Mouse (Mus musculus): ENCODE measurements around the gene Gimap8. TPM values are rescaled to one million over a fixed set of nuclear protein-coding genes. Genes with fewer than 3 reads are reported as not detected.

Gimap8 gene
- polyA plus RNA-seq, 1 experiment from 2014 or later = 0.93 TPM

GRCm38 (mm10) chr6:48623460-48623859 lies 23.6 kb upstream of the Gimap8 start:
- no peaks in the 10 kb centered on the region for H3K4me1 ChIP-seq

GRCm38 (mm10) chr6:48626464-48626863 lies 20.6 kb upstream of the Gimap8 start, which contains the start of gene AI854703:
Gene AI854703, plus strand, starts transcription at chr6:48626764.
- peak within 1 kb of the TSS; percentile 44; the same call in 1 of the 2 replicates for H3K9ac ChIP-seq
- no peak for ATAC-seq
- 45% methylated on average over 8 of the region's 8 CpGs for WGBS (ENCODE audit: insufficient replicate concordance)
- H3K4me2 ChIP-seq = peak within 1 kb of the TSS; percentile 64
- no peak within 1 kb of the TSS for H3K27ac ChIP-seq
- H3K4me1 ChIP-seq = peaks cover 9% of the 10 kb centered on the region
- peak within 1 kb of the TSS; percentile 39 for H3K4me3 ChIP-seq
- no peaks in the 10 kb centered on the region for H3K36me3 ChIP-seq
- no peaks in the 10 kb centered on the region for H3K9me3 ChIP-seq (replicated peaks)
- H3K27me3 ChIP-seq (replicated peaks) = peaks cover 61% of the 10 kb centered on the region

More at GRCm38 (mm10) chr6:48623460-48623859, 23.6 kb upstream of the Gimap8 start:
- Histone ChIP-seq H3K9ac (no peak overlapping the region), H3K4me3 (no peak overlapping the region), H3K4me2 (no peak overlapping the region), H3K27ac (no peak overlapping the region), H3K36me3 (peaks cover 22% of the 10 kb centered on the region), H3K27me3 (replicated peaks) (peaks cover 33% of the 10 kb centered on the region), H3K9me3 (replicated peaks) (no peaks in the 10 kb centered on the region)
- ATAC-seq = no peak
- 42% methylated on average over 1 of the region's 1 CpGs for WGBS (ENCODE audit: insufficient replicate concordance)

- Histone ChIP-seq H3K4me2 (peak overlapping the region; percentile 64), H3K27ac (no peak overlapping the region), H3K27me3 (replicated peaks) (peaks cover 67% of the 10 kb centered on the region), H3K9me3 (replicated peaks) (no peaks in the 10 kb centered on the region), H3K4me1 (peaks cover 9% of the 10 kb centered on the region), H3K36me3 (no peaks in the 10 kb centered on the region), H3K4me3 (peak overlapping the region; percentile 39), H3K9ac (peak overlapping the region; percentile 44; the same call in 1 of the 2 replicates)
- 2% methylated on average over 32 of the region's 32 CpGs for WGBS (ENCODE audit: insufficient replicate concordance)
- ATAC-seq = no peak
Measured at GRCm38 (mm10) chr6:48626984-48627383, 20.1 kb upstream of the Gimap8 start.

- Histone ChIP-seq H3K4me1 (peaks cover 9% of the 10 kb centered on the region), H3K27ac (no peak overlapping the region), H3K9ac (0 out of 2 replicates have a peak overlapping the region, but pooled peaks have one; percentile 44), H3K36me3 (no peaks in the 10 kb centered on the region), H3K27me3 (replicated peaks) (peaks cover 67% of the 10 kb centered on the region), H3K4me3 (peak overlapping the region; percentile 39), H3K9me3 (replicated peaks) (no peaks in the 10 kb centered on the region), H3K4me2 (peak overlapping the region; percentile 64)
- WGBS (ENCODE audit: insufficient replicate concordance) = 9% methylated on average over 7 of the region's 7 CpGs
- no peak for ATAC-seq
Measured at GRCm38 (mm10) chr6:48627511-48627924, 19.5 kb upstream of the Gimap8 start.

GRCm38 (mm10) chr6:48628377-48628776 lies 18.7 kb upstream of the Gimap8 start:
- peaks cover 67% of the 10 kb centered on the region for H3K27me3 ChIP-seq (replicated peaks)
- no peak overlapping the region for H3K9ac ChIP-seq
- no peaks in the 10 kb centered on the region for H3K9me3 ChIP-seq (replicated peaks)
- H3K27ac ChIP-seq = no peak overlapping the region
- H3K4me1 ChIP-seq = peaks cover 9% of the 10 kb centered on the region
- H3K36me3 ChIP-seq = no peaks in the 10 kb centered on the region
- 55% methylated on average over 3 of the region's 3 CpGs for WGBS (ENCODE audit: insufficient replicate concordance)
- H3K4me2 ChIP-seq = no peak overlapping the region
- H3K4me3 ChIP-seq = no peak overlapping the region
- ATAC-seq = no peak

- WGBS (ENCODE audit: insufficient replicate concordance) = 9% methylated on average over 54 of the region's 54 CpGs
- Histone ChIP-seq H3K9ac (peak overlapping the region; percentile 39; the same call in 1 of the 2 replicates), H3K36me3 (no peaks in the 10 kb centered on the region), H3K4me1 (peaks cover 9% of the 10 kb centered on the region), H3K9me3 (replicated peaks) (no peaks in the 10 kb centered on the region), H3K4me3 (peak overlapping the region; percentile 42), H3K4me2 (peak overlapping the region; percentile 72), H3K27ac (no peak overlapping the region), H3K27me3 (replicated peaks) (peaks cover 67% of the 10 kb centered on the region)
- no peak for ATAC-seq
Measured at GRCm38 (mm10) chr6:48628808-48629660, 18.0 kb upstream of the Gimap8 start.

- Histone ChIP-seq H3K4me3 (peak overlapping the region; percentile 42), H3K9ac (peak overlapping the region; percentile 39; the same call in 1 of the 2 replicates), H3K36me3 (no peaks in the 10 kb centered on the region), H3K27me3 (replicated peaks) (peaks cover 67% of the 10 kb centered on the region), H3K4me1 (peaks cover 9% of the 10 kb centered on the region), H3K4me2 (peak overlapping the region; percentile 72), H3K9me3 (replicated peaks) (no peaks in the 10 kb centered on the region), H3K27ac (no peak overlapping the region)
- ATAC-seq = no peak
- WGBS (ENCODE audit: insufficient replicate concordance) = 28% methylated on average over 13 of the region's 13 CpGs
Measured at GRCm38 (mm10) chr6:48629661-48630034, 17.4 kb upstream of the Gimap8 start.

GRCm38 (mm10) chr6:48630831-48631230 lies 16.2 kb upstream of the Gimap8 start:
- peaks cover 9% of the 10 kb centered on the region for H3K4me1 ChIP-seq
- H3K9ac ChIP-seq = no peak overlapping the region
- no peak for ATAC-seq
- H3K4me3 ChIP-seq = no peak overlapping the region
- H3K4me2 ChIP-seq = no peak overlapping the region
- WGBS (ENCODE audit: insufficient replicate concordance) = 71% methylated on average over 8 of the region's 8 CpGs
- no peaks in the 10 kb centered on the region for H3K9me3 ChIP-seq (replicated peaks)
- H3K27ac ChIP-seq = no peak overlapping the region
- H3K27me3 ChIP-seq (replicated peaks) = peaks cover 60% of the 10 kb centered on the region
- H3K36me3 ChIP-seq = no peaks in the 10 kb centered on the region

- no peak overlapping the region for H3K4me3 ChIP-seq
- H3K4me2 ChIP-seq = no peak overlapping the region
- no peaks in the 10 kb centered on the region for H3K36me3 ChIP-seq
- no peak overlapping the region for H3K27ac ChIP-seq
- 30% methylated on average over 2 of the region's 2 CpGs for WGBS (ENCODE audit: insufficient replicate concordance)
- ATAC-seq = peak; percentile 63; the same call in 1 of the 2 replicates
- no peaks in the 10 kb centered on the region for H3K9me3 ChIP-seq (replicated peaks)
- H3K9ac ChIP-seq = no peak overlapping the region
- H3K4me1 ChIP-seq = no peaks in the 10 kb centered on the region
- H3K27me3 ChIP-seq (replicated peaks) = peaks cover 17% of the 10 kb centered on the region
Measured at GRCm38 (mm10) chr6:48635105-48635504, 11.9 kb upstream of the Gimap8 start.

GRCm38 (mm10) chr6:48636515-48636914 lies 10.5 kb upstream of the Gimap8 start:
- WGBS (ENCODE audit: insufficient replicate concordance) = 66% methylated on average over 6 of the region's 6 CpGs
- peaks cover 5% of the 10 kb centered on the region for H3K27me3 ChIP-seq (replicated peaks)
- no peak overlapping the region for H3K27ac ChIP-seq
- no peak for ATAC-seq
- H3K9ac ChIP-seq = no peak overlapping the region
- H3K9me3 ChIP-seq (replicated peaks) = no peaks in the 10 kb centered on the region
- no peaks in the 10 kb centered on the region for H3K36me3 ChIP-seq
- H3K4me1 ChIP-seq = no peaks in the 10 kb centered on the region
- H3K4me2 ChIP-seq = no peak overlapping the region
- H3K4me3 ChIP-seq = no peak overlapping the region

- Histone ChIP-seq H3K4me2 (no peak overlapping the region), H3K27ac (no peak overlapping the region), H3K36me3 (no peaks in the 10 kb centered on the region), H3K9ac (no peak overlapping the region), H3K4me3 (no peak overlapping the region), H3K27me3 (replicated peaks) (no peaks in the 10 kb centered on the region), H3K4me1 (no peaks in the 10 kb centered on the region), H3K9me3 (replicated peaks) (no peaks in the 10 kb centered on the region)
- 62% methylated on average over 6 of the region's 6 CpGs for WGBS (ENCODE audit: insufficient replicate concordance)
- no peak for ATAC-seq
Measured at GRCm38 (mm10) chr6:48637811-48638500, 9.1 kb upstream of the Gimap8 start.

GRCm38 (mm10) chr6:48638553-48638952 lies 8.5 kb upstream of the Gimap8 start:
- WGBS (ENCODE audit: insufficient replicate concordance) = 53% methylated on average over 2 of the region's 2 CpGs
- no peak overlapping the region for H3K4me2 ChIP-seq
- H3K36me3 ChIP-seq = no peaks in the 10 kb centered on the region
- H3K4me1 ChIP-seq = no peaks in the 10 kb centered on the region
- H3K9ac ChIP-seq = no peak overlapping the region
- H3K4me3 ChIP-seq = no peak overlapping the region
- H3K27ac ChIP-seq = no peak overlapping the region
- no peaks in the 10 kb centered on the region for H3K9me3 ChIP-seq (replicated peaks)
- ATAC-seq = no peak
- no peaks in the 10 kb centered on the region for H3K27me3 ChIP-seq (replicated peaks)

All from liver, embryonic 12.5 days (tissue).